8 mouse cellular contexts compared by ENCODE assay signal in the genomic region with DNA sequence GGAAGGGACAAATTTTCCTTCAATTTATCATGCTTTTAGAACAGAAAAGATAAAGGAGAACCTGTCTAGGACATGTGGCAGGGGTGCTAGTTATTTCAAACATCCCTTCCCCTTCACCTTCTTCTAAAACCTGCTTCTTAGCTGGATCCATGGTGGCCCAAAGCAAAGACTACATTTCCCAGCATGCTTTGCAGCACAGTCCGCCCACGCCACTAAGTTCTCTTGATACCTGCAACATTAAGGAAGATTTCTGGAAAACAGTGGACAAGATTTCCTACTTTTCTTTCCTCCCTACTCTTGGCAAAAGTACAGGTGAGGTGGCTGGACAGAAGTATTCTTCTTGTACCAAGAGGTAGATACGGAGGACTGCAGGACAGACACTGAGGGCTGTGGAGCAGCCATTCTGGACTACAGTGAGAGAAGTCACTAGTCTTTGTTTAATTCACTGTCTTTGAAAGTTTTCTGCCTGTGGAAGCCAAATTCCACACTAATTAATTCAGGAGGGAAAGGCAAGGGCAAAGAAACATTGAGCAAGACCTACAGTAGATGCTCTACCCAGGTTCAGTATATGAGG. TPM values are rescaled to one million over a fixed set of nuclear protein-coding genes. Genes with fewer than 3 reads are reported as not detected.
DNase-seq lines count a peak whose midpoint lies in the region; ATAC-seq and TF ChIP-seq lines count a peak whose summit lies in the region.

No protein-coding gene starts in this region.

- 69% methylated on average over 3 of the region's 3 CpGs for WGBS in bone marrow, adult 2 months
- 36% methylated on average over 3 of the region's 3 CpGs for WGBS in heart, embryonic 14.5 days
- WGBS in limb, embryonic 15.5 days = 51% methylated on average over 3 of the region's 3 CpGs
- 52% methylated on average over 3 of the region's 3 CpGs for whole genome bisulfite sequencing in neural tube, embryonic 12.5 days

- H3K27ac ChIP-seq in bone marrow, adult 2 months (ENCODE audit: control insufficient read depth, insufficient read depth, low read depth, low read length, poor library complexity) = no peak overlapping the region
- H3K27ac ChIP-seq in heart, embryonic 14.5 days (replicated peaks in 1 of 2; ENCODE audit: control insufficient read depth in 1 of 2, insufficient read depth in 1 of 2, low read depth in 2 of 2, low read length in 2 of 2) = no peak overlapping the region
- H3K27ac ChIP-seq in limb, embryonic 15.5 days = no peak overlapping the region
- no peak overlapping the region for H3K27ac ChIP-seq in neural tube, embryonic 12.5 days

- H3K9ac ChIP-seq in heart, embryonic 14.5 days (ENCODE audit: low read length) = no peak overlapping the region
- no peak overlapping the region for H3K9ac ChIP-seq in limb, embryonic 15.5 days
- no peak overlapping the region for H3K9ac ChIP-seq in neural tube, embryonic 12.5 days

- H3K4me2 ChIP-seq in heart, embryonic 14.5 days (ENCODE audit: low read length) = peak overlapping the region; percentile 47
- H3K4me2 ChIP-seq in limb, embryonic 15.5 days = no peak overlapping the region
- peak overlapping the region; percentile 35 for H3K4me2 ChIP-seq in neural tube, embryonic 12.5 days (replicated peaks)

- ATAC-seq in heart, embryonic 14.5 days (ENCODE audit: insufficient number of reproducible peaks, insufficient read depth, low FRiP score, low read depth) = no peak
- ATAC-seq in limb, embryonic 15.5 days (ENCODE audit: insufficient number of reproducible peaks, low FRiP score, low TSS enrichment, low read depth) = no peak
- ATAC-seq in neural tube, embryonic 12.5 days (ENCODE audit: low FRiP score, low read depth) = no peak

- H3K4me1 ChIP-seq in bone marrow, adult 2 months (ENCODE audit: control insufficient read depth, insufficient read depth, low read length) = no peaks in the 10 kb centered on the region
- no peaks in the 10 kb centered on the region for H3K4me1 ChIP-seq in heart, embryonic 14.5 days (ENCODE audit: control insufficient read depth in 2 of 2, insufficient read depth in 2 of 2, low read length in 2 of 2)
- no peaks in the 10 kb centered on the region for H3K4me1 ChIP-seq in limb, embryonic 15.5 days
- H3K4me1 ChIP-seq in neural tube, embryonic 12.5 days = no peaks in the 10 kb centered on the region; the same call in 1 of the 2 replicates

- peak; percentile 20 to 32 for DNase-seq in cerebellum, postnatal 10 days
- DNase-seq in cerebellum, adult 18-20 months = no peak
- no peak for DNase-seq in right cerebral cortex, adult 18-20 months
- no peak for DNase-seq in frontal cortex, postnatal 10 days (ENCODE audit: low spot score in 2 of 2)

- H3K27me3 ChIP-seq in heart, embryonic 14.5 days (ENCODE audit: control insufficient read depth, insufficient read depth, low read length) = no peaks in the 10 kb centered on the region
- no peaks in the 10 kb centered on the region for H3K27me3 ChIP-seq in limb, embryonic 15.5 days
- H3K27me3 ChIP-seq in neural tube, embryonic 12.5 days (replicated peaks) = no peaks in the 10 kb centered on the region

- no peak for TF ChIP-seq POLR2A in bone marrow, adult 2 months (IDR thresholded peaks at IDR 0.05; ENCODE audit: borderline replicate concordance, control insufficient read depth, low read depth, low read length)

- TF ChIP-seq CTCF in bone marrow, adult 2 months (IDR thresholded peaks at IDR 0.05; ENCODE audit: control insufficient read depth, insufficient read depth, low read length) = no peak

- H3K4me3 ChIP-seq in bone marrow, adult 2 months (replicated peaks; ENCODE audit: control insufficient read depth, low read depth, low read length) = peak overlapping the region; percentile 29
- peak overlapping the region; percentile 15 to 29; a peak in 3 of 4 replicates for H3K4me3 ChIP-seq in heart, embryonic 14.5 days (ENCODE audit: control insufficient read depth in 1 of 2, insufficient read depth in 1 of 2, low read depth in 1 of 2, low read length in 2 of 2)
- H3K4me3 ChIP-seq in limb, embryonic 15.5 days = peak overlapping the region; percentile 27
- no peak overlapping the region for H3K4me3 ChIP-seq in neural tube, embryonic 12.5 days

- no peaks in the 10 kb centered on the region for H3K36me3 ChIP-seq in heart, embryonic 14.5 days (ENCODE audit: control insufficient read depth, insufficient read depth, low read length)
- no peaks in the 10 kb centered on the region for H3K36me3 ChIP-seq in limb, embryonic 15.5 days
- H3K36me3 ChIP-seq in neural tube, embryonic 12.5 days = no peaks in the 10 kb centered on the region

- H3K9me3 ChIP-seq in heart, embryonic 14.5 days (ENCODE audit: control insufficient read depth, low read length) = no peaks in the 10 kb centered on the region
- no peaks in the 10 kb centered on the region for H3K9me3 ChIP-seq in limb, embryonic 15.5 days
- H3K9me3 ChIP-seq in neural tube, embryonic 12.5 days = no peaks in the 10 kb centered on the region

RNA-seq across cellular contexts. Expression of a gene that starts 9.2 kb away (rescaled TPM):
- polyA plus RNA-seq in bone marrow, adult 2 months (2011; ENCODE audit: insufficient read depth, insufficient read length, low replicate concordance, missing spikeins) = 1.3 and 1.8 TPM in 2 replicates
- polyA plus RNA-seq in heart, embryonic 14.5 days (2014; fragmentation: Nextera tagmentation; extraction: Ambion mirVana) = 2.8 and 3.1 TPM in 2 replicates
- polyA plus RNA-seq in limb, embryonic 15.5 days (2015; fragmentation: Nextera tagmentation; extraction: Ambion mirVana) = 2.4 and 2.7 TPM in 2 replicates
- 1.5 and 1.9 TPM in 2 replicates for polyA plus RNA-seq in neural tube, embryonic 12.5 days (2016; fragmentation: Nextera tagmentation; extraction: Ambion mirVana)

RNA-seq across cellular contexts. Expression of a gene that starts 15.8 kb away (rescaled TPM):
- polyA plus RNA-seq in bone marrow, adult 2 months (2011; ENCODE audit: insufficient read depth, insufficient read length, low replicate concordance, missing spikeins) = 0.52 TPM in 1 of 2 replicates, not detected in the other
- 0.80 and 0.92 TPM in 2 replicates for polyA plus RNA-seq in heart, embryonic 14.5 days (2014; fragmentation: Nextera tagmentation; extraction: Ambion mirVana)
- polyA plus RNA-seq in limb, embryonic 15.5 days (2015; fragmentation: Nextera tagmentation; extraction: Ambion mirVana) = 0.55 and 0.61 TPM in 2 replicates
- polyA plus RNA-seq in neural tube, embryonic 12.5 days (2016; fragmentation: Nextera tagmentation; extraction: Ambion mirVana) = 11.0 and 12.2 TPM in 2 replicates

Comparison
In these comparisons a context has a peak if more than half of its experiments do, and no peak if none do; other contexts are left out.
1. DNase-seq: peak in cerebellum, postnatal 10 days (2 of 2); none in cerebellum, adult 18-20 months (0 of 2), right cerebral cortex, adult 18-20 months (single experiment) and frontal cortex, postnatal 10 days (0 of 2).